Mouse (Mus musculus): ENCODE results near the gene 1700020N01Rik. TPM values are rescaled to one million over a fixed set of nuclear protein-coding genes. Genes with fewer than 3 reads are reported as not detected.

1700020N01Rik gene
- polyA plus RNA-seq (2017; shearing (Covaris generic)), result not detected

DNA sequence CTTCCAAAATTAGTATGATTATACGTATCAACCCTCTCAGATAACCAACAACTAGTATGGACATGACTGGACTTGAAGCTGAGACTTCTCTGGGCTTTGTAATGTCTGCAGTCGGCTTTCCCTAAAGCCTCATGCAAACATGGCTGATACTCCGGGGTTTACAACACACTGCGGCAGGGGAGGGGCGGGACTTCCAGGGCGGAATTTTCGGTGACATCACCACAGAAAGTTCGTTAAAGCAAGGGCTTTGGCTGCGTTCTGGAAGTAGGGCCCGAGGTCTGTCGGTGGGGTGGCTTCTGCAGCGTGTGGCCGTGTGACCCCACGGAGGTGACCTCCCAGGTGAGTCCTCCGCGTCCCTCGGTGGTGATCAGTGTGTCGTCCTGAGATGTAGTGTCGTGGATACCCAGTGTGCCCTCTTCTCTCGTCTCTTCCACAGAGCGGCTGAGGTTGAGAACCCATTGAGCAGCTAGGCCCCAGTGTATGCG lies at the start of gene 1700020N01Rik:
TSS of gene 1700020N01Rik (plus strand) at position 250 of the 485 bp plus-strand sequence.

Other genes starting within 250 kb of the 1700020N01Rik start
- gene Aldh8a1, start 215.9 kb upstream of the 1700020N01Rik start, polyA plus RNA-seq (2017; shearing (Covaris generic)), result 0.12 TPM